Mouse (Mus musculus) T-helper 2 cell (primary cell): ENCODE results near the gene Mknk1.

ENCODE experiments used
- in situ Hi-C: fragments of 300-600 bp; cut with MboI, MseI; formaldehyde crosslinking; loops from one replicate; pipeline ENCODE4 v1.15.1; 2025; ENCODE audit warnings: high pct_unique_total_duplicates

Mknk1 gene

DNA sequence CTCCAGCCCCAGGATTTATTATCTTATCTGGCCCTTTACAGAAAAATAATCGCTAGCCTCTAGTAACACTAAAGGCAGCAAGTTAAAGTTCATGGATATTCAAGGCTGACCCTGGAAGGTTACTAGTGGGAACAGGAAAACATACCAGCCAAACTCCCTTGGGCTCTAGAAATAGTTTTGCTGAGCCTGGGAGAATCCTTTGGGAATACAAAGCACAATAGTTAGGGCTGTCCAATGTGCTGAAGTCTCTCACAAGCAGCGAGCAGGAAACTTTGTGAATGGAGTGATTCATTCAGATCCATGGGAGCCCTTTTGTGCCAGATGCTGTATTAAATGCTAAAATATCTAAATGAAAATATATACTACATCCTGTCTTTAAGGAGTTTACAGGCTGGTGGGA lies 7.7 kb downstream of the Mknk1 start:
- in situ Hi-C loops, result no loop called here

DNA sequence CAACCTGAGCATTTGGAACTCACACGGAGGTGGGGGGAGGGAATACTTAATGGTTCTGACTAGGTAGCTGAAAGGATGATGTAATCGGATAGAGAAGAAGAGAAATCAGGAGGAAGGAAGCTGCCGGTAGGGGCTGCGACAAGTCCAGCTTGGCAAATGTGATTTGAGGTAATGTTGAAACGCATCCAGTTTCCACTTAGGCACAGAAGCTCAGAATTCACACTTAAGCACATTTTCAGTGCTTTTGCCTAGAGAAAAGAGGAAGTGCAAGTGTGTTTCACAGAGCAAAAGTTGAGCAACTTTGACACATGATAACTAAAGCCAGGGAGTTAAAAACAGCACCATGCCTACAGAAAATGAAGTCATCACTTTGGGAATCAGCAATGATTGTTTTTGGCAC lies 8.4 kb downstream of the Mknk1 start:
- in situ Hi-C loops, result no loop called here

DNA sequence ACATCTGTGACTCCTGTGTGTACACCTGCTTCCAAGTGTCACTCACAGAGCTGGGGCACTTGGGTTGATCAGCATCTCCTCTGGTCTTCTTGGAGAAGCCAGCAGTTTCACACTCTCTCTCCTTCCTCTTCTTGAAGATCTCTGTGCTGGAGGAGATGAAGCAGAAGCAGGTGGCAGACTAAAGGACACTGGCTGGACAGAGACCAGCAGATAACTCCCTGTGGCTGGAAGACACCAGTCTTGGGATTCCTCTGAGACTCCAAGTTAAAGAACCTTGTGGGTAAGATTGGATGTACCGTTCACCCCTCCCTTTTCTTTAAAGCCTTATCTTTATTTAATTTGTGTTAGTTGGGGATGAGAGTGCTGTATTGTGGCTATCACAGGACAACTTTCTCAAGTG lies 9.1 kb downstream of the Mknk1 start:
- in situ Hi-C loops, result no loop called here

DNA sequence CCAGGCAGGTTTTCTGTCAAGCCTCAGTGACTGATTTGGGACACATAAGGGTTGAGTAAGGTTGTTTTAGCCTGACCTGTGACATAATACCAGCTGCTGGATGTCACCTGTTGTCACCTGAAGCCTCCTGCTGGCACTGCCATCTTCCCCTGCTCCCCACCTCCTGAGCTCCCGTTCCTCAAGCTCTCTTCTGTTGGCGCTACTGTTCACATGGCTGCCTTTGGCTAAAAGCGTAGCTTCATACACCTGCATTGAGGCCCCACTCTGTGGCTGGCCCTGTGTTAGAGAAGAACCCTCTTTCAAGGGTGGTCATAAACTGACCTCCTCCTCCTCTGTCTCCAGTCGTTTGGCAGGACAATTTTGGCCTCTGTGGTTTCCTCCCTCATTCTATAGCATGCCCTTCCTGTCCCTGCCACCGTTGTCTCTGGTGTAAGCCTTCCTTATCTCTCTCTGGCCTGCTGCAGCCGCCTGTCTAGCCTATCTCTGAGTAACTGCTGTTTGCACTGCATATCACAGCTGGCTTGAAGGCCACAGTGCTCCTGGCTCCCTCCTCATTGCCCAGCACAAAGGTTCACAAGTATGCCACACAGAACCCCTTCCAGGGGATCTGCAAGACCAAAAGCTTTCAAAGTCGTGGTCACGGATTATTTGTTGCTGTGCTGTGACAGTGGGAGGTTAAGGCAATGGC lies 10.1 kb downstream of the Mknk1 start:
- in situ Hi-C loops, result no loop called here

DNA sequence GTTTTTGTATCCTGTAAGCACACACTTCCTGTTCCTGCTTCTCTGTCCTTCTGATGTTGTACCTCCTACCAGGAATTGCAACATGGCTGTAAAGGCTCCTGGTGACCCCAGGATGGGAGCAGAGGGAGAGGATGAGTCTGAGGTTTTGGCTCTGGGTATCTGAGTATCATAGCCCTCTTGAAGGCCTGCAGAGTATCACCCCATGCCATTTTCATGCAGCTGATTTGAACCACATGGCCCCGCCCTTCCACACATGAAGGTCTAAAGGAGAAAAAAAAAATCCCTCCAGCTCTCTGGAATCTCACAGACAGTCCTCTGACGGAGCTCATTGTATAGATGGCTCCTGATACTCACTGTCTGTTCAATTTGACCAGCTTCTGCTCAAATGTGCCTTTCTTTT lies 11.1 kb downstream of the Mknk1 start:
- in situ Hi-C loops, result no loop called here

DNA sequence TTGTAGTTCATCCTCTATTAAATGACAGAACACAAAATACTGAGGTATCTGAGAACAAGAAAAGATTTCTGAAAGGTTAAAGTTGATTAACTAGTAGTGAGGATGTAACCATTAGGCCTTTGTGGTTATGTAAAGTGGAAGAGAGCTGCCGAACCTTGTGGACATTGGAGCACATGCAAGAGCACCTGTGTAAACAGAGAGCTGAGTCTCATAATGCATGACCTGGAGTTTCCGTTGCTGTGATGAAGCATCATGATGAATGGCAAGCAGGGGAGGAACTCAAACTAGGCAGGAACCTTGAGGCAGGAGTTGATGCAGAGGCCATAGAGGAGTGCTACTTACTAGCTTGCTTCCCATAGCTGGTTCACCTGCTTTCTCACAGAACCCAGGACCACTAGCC lies 11.6 kb downstream of the Mknk1 start:
- in situ Hi-C loops, result no loop called here

DNA sequence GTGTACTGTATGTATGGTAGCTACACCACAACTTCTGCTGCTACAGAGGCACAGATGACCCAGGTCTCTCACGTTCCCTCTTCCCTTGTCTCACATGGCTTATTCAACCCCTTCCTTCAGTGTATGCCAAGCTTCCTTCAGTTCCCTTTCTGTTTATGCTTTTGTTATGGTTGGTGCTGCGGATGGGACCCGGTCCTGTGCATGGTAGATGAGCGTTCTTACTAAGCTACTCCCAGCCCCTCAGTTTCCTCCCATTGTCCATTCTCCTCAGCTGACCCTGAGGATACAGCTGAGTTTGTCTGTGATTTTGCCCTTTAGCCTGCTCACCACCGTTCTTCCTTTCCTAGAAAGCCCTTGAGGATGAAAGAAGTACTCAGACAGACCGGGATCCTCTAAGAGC lies 12.6 kb downstream of the Mknk1 start:
- in situ Hi-C loops, result no loop called here

DNA sequence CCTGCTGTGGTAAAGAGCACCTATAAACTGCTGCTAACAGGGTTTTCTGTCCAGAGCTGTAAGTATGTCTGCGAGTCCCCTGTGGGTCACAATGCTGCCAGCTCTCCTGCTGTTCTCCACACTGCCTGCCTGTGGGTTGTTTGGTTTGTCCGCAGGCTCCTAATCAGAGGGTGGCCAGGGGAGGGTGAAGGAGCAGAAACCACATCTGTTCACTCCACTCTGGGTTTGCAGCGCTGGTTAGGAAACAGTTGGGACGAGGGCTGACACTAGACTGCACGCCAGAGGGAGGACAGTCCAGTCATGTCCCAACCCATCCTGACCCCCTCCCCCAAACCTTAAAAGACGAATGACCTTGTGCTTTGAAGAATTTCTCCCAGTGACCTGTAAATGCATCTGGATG lies 16.1 kb downstream of the Mknk1 start:
- in situ Hi-C loops, result no loop called here

DNA sequence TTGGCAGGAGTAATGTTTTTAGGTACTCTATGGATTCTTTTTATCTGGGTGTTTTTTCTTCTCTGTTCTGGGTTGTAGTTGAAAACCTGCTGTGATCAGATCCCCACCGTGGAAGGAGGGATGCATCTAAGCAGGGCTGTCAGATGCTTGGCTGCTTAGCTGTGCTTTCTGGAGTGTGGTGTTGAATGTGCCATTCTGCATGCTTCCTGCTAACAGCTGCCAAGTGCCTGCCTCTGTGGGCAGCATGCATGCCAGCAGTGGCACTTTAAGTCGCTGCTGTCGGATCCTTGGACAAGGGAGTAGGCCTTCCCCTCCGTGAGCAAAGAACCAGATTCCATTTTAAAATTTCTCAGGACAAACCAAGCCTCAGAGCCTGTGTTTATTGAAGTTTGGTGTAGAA lies 16.6 kb downstream of the Mknk1 start:
- in situ Hi-C loops, result no loop called here

DNA sequence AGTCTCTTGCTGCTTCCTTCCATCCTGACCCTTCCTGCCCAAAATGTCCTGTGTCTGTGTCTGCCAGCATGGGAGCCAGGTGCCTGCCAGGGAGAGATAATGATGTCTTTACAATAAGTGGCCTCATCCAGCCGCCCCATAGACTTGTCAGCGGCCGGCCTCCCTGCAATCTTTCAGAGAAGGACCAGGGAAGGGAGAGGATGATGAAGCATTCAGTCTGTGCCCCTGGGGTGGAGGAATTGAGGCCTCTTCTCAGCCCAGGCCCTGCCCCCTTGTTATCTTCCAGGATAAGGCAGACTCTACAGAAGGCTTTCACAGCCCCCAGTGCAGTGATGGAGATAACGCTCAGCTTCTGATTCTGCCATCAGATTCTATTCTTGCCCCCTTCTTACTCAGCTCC lies 17.3 kb downstream of the Mknk1 start:
- in situ Hi-C loops, result no loop called here

DNA sequence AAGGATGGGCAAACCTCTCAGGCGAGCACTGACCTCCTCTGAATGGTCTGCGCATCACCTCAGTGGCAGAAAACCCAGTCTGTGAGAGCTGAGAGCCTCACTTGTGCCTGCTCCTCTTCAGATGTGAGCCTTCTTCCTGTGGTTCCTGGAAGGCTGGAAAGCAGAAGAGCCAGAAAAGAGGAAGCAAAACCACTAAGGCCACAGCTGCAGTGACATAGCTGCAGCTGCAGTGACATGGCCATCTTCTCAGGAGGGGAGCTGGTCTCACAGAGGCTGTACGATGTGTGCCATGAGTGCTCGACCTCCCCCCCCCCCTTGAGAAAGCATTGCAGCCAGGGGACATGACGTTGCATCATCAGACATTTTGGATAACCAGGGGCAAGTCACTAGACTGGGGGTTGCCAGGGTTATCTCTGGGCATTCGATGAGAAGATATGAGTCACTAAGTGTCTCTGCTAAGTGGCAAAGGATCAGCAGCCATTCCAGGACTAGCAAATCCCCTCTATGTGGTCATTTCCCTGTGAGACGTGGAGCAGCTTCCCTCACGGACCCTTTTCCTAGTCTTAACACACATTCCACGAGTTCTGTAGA lies 18.4 kb downstream of the Mknk1 start:
- in situ Hi-C loops, result no loop called here

DNA sequence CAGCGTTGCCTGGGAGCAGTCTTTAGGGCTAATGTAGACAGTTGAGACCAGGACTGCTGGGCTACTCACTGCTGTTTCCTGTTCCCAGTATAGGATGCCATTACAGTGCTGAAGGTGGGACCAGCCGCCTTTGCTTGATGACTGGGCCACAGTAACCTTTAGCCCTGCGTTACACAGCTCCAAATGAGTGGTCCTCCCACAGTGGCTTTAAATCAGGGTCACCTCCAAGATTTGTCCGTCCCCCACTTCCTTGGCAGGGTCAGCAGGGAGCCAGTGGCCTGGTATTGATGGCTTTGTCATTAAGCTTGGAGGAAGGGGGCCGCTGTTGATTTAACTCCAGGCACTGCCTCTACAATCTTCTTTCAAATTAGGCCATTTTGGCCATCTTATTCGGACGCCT lies 24.4 kb downstream of the Mknk1 start:
- in situ Hi-C loops, result no loop called here

DNA sequence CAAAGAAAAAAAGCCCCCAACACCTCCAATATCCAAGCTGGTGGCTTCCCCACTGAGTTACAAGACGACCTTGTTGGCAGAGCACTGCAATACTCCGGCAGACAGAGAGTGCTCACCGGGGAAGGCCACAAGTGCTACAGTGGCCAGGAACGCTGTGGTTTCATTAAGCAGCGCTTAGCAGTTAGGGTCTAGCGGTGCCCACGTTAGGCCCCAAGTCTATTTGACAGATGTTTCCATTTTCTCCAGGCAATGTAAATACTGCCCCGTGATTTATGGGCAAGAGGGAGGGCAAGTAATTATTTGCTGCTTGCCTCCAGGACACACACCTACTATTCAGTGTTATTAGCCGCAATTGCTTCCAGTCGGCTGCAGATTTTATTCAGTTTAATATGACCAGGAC lies 24.9 kb downstream of the Mknk1 start:
- in situ Hi-C loops, result no loop called here

DNA sequence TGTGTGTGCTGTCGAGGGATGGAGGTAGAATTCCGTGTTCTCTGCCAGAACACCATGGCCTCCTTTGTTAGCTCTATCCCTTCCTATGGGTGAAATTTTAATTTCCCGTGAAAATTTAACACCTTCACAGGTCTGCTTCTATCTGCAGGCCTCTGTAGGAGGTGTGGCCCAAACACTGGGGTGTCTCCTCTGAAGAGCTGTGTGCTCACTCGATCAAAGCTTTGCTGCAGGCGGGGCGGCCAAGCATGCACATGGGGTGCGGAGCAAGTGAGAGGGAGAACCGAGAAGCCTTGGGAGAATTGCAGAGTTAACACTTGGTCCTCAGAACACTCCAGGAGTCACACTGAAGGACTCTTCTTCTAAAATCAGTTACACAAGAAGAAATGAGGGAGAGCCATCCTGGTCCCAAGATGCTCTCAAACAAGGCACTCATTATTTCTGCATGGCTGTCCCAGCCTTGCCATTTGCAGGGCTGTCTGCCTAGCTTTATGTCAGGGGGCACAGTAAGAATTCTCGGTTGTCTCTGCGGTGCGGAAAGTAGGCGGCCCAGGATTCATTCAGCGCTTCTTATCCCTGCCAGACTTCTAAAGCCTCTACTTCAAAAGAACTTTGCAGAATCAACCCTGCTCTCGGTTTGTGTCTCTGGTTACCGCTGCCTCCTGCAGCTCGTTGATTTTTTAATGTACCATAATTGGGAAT lies 30.7 kb downstream of the Mknk1 start:
- in situ Hi-C loops, result no loop called here

DNA sequence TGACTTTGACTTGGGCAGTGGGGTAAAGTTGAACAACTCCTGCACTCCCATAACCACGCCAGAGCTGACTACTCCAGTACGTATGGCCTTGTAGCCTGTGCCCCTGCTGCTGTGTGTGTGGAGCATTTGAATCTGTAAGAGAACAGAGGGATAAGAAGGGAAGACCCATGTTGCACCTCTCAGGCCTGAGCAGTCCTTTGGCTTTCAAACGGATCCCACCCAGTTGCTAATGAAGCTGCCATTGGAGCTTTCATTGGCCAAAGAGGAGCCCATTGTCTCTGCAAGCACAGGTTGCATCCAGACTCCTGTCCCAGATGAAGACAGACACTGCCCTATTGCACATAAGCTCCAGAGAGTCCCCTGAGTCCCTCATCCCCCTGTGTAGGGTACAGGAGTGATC lies 34.2 kb downstream of the Mknk1 start:
- in situ Hi-C loops, result no loop called here

DNA sequence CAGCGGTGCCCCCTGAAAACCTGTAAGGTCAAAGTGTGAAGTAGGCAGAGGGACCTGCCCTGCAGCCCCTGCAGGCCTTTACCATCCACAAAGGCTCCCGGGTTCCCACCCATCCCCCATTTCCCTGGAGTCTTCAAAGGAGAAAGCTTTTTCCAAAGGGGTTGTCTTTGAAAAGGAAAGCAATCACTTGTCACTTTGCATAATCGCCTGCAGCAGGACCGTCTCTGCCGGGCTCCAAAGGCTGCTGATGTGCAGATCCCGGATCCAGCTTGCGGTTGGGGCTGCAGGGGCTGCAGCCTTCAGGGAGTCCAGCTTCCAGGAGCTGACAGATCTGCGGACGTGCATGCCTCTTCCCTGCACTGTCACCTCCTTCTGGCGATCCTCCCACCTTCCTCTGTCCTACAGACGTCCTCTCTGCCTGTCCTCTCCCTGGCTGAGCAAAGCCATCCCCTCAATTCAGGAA lies 39.2 kb downstream of the Mknk1 start:
- in situ Hi-C loops, result no loop called here

DNA sequence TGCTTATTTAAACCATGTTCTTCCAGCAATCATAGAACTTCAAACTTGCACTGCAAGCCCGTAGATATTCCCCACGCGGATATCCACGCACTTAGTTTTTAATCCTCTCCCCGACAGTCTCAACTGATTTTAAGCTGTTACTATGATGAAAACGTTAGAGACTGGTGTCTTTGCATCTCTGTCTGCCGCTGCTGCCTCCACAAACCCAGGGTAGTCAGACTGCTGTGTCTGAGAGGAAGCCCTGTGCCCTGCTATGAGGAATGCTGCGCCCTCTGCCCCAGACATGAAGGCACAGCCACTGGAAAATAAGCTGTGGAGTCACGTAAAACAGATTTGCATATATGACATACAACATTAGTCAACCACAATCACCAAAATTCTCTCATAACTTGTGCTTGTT lies 39.8 kb downstream of the Mknk1 start:
- in situ Hi-C loops, result no loop called here

DNA sequence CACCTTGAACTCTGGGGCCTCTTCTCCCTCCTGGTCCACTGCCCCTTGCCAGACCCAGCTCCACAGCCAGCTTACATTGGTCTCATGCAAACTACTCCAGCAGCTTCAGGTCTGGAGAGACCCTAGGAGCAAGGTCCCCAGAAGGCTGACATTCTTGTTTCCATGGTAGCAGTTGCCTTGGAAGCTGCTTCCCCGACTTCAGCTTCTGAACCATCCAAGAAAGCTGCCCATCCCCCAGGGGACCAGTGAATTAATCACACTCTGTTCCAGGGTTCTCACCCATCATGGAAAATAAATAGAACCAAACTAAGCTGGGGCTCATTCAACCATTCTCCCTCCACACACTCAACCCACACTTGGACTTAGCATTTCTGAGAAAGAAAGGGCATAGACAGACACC lies 42.2 kb downstream of the Mknk1 start:
- in situ Hi-C loops, result no loop called here

DNA sequence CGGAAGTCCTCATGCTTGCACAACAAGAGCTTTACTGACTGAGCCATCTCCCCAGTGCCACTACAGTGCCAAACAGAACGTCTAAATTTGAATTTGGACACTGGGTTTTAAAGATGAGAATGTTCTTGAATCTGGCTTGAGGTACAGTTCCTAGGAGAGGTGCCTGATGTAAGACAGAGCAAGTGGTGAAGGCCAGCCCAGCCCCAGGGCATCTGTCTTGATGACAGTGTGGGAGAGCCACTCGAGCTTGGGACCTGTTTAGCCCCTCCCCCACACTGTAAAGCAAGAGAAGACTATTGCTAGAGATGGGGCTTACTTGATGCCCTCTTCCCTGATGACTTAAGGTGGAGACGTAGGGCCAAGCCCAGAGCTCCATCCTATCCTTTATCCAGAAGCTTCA lies 43.2 kb downstream of the Mknk1 start:
- in situ Hi-C loops, result no loop called here

DNA sequence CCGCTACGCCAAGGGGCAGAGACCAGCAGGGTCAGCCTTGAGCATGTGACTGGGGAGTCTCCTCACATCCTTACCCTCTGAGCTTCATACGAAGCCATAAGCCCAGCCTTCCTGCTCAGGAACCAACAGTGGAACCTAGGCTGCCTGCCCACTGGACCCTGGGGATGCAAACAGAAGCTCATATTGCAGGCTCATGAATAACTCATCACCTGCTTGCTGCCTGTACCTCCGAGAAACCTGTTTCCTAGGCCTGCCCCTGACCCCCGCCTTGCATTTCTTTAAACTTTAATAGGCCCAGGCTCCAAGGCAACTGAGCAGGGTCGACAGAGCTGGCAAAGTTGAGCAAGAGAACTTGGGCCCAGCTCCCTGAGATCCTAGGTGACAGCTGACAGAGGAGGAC lies 45.0 kb downstream of the Mknk1 start, which contains the start of gene Kncn:
Kncn (plus strand) TSS at position 379 of the 400 bp plus-strand sequence.
- in situ Hi-C loops, result no loop called here

DNA sequence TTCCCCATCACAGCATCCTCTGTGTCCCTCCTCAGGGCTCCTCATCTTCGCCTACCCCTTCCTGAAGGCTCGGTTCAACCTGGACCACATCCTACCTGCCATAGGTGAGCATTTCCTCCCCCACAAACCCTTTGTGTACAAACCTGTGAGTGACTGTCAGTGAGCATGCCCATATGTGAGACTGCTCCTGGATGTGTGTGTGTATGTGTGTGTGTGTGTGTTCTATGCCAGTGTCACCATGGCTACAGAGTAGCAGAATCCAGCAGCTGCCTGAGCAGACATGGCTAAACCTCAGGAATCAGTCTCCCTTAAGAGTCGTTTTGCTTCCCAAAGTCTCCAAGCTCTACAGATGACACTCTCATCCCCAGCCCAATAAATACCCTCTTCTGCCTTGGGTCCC lies 46.8 kb downstream of the Mknk1 start:
- in situ Hi-C loops, result no loop called here

DNA sequence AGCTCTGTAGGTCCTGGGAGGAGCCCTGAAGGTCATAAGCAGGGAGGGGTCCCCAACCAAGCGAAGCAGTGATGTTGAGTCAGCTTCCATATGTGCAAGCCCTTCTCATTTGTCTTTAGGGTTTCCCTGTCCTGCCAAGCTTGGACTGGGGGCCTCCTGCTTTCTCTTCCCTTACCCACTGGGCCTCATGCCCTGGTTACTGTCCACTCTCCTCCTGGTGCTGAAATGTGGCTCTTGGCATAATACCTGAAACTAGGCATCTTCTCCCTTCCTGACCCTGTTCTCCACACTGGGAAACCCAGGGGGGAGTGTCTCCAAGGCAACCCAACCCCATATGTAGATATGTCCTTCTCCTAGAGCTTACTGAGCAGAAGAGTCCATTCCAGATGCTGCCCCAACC lies 47.9 kb downstream of the Mknk1 start:
- in situ Hi-C loops, result no loop called here

DNA sequence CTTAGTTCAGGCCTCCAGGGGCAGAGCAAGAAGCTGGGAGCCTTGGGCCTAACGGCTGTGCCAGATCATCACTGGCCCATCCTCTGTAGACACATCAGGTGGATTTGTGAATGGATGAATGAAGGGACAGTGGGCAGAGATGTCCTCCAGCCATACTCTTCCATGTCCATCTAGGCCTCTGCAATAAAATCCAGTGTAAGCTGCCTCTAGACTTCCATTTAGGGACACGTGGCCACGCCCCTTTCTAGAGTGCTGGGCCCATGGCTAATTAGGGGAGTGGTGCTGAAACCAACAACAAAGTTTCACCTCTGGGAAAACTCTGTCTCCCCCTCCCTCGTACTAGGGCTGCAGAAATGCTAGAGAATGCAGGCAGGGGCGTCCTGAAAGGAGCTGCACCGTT lies 51.1 kb downstream of the Mknk1 start:
- in situ Hi-C loops, result no loop called here
